Mouse (Mus musculus) kidney, embryonic 16.5 days (tissue): ENCODE measurements around the gene Sema4a. TPM values are rescaled to one million over a fixed set of nuclear protein-coding genes. Genes with fewer than 3 reads are reported as not detected.

Experiments
- ATAC-seq: fragments of 200-750 bp; cut with Nextera tagmentation; 2 replicates; pipeline ENCODE4 v1.8.0; 2017; ENCODE audit warnings: moderate TSS enrichment; ENCODE audit not compliant: low FRiP score, low TSS enrichment
- H3K27ac ChIP-seq: fragments of 300-500 bp; sonication (generic); 2 replicates; pipeline ENCODE4 v1.5.1; 2014; ENCODE audit warnings: low read length
- H3K27me3 ChIP-seq: fragments of 300-500 bp; sonication (generic); 2 replicates; pipeline ENCODE4 v1.6.1; 2014; ENCODE audit warnings: low read length, control low read depth, mixed read lengths; ENCODE audit not compliant: insufficient read depth
- H3K36me3 ChIP-seq: fragments of 300-500 bp; sonication (generic); 2 replicates; pipeline ENCODE4 v1.6.1; 2014; ENCODE audit warnings: low read length, control low read depth, mixed read lengths; ENCODE audit not compliant: insufficient read depth
- H3K4me1 ChIP-seq: fragments of 300-500 bp; sonication (generic); 2 replicates; pipeline ENCODE4 v1.6.1; 2014; ENCODE audit warnings: low read length, control low read depth, mixed read lengths; ENCODE audit not compliant: insufficient read depth
- H3K4me2 ChIP-seq: fragments of 300-500 bp; sonication (generic); replicated peaks from 2 replicates; pipeline ENCODE4 v1.6.1; 2014; ENCODE audit warnings: low read depth, low read length
- H3K4me3 ChIP-seq: fragments of 300-500 bp; sonication (generic); 2 replicates; pipeline ENCODE4 v1.5.1; 2014; ENCODE audit warnings: mild to moderate bottlenecking, low read length
- H3K9ac ChIP-seq: fragments of 300-500 bp; sonication (generic); replicated peaks from 2 replicates; pipeline ENCODE4 v1.6.1; 2014; ENCODE audit warnings: low read length
- H3K9me3 ChIP-seq: fragments of 300-500 bp; sonication (generic); 2 replicates; pipeline ENCODE4 v1.6.1; 2016; ENCODE audit warnings: low read length, control low read depth
- WGBS: fragments of 180-500 bp; shearing (Covaris S2); extraction: QIAGEN DNeasy Blood & Tissue Kit; methylation state at CpG from one replicate; pipeline ENCODE4 v1.1.7; 2014; 5-methylcytosine and 5-hydroxymethylcytosine counted together
- polyA plus RNA-seq: library from polyadenylated mRNA; unstranded; fragments of >200 nt; fragmentation: Nextera tagmentation; extraction: Ambion mirVana; gene quantifications from 2 replicates; pipeline ENCODE4 v1.2.1, GENCODE M21; 2015

The Sema4a gene
- polyA plus RNA-seq, 1 experiment from 2014 or later: 19.6 TPM

DNA sequence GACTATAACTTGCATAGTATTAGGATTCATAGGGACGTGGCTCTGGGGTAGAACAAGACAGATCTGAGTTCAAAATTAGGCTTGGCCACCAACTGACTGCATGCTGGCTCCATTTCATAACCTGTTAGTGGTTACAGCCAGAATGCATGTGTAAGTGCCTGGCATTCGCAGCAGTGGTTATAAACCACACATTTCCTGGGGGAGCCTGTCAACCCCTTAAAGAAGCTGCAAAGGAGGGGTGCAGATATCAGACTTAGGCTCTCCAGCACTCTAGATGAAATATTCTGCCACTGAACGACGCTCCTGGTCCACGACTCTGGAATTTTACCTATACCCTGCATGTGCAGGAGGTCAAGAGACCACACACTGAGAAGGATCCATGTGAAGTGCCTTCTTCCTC lies 8.7 kb downstream of the Sema4a start:
- H3K27ac ChIP-seq: no peak overlapping the region
- WGBS: 66% methylated on average over 5 of the region's 5 CpGs
- H3K9ac ChIP-seq: no peak overlapping the region
- H3K9me3 ChIP-seq: no peaks in the 10 kb centered on the region
- H3K4me2 ChIP-seq: no peak overlapping the region
- no peak overlapping the region for H3K4me3 ChIP-seq
- no peak for ATAC-seq
- H3K27me3 ChIP-seq: no peaks in the 10 kb centered on the region
- no peaks in the 10 kb centered on the region for H3K36me3 ChIP-seq
- H3K4me1 ChIP-seq: peaks cover 33% of the 10 kb centered on the region

GRCm38 (mm10) chr3:88450379-88451131 lies 10.4 kb downstream of the Sema4a start:
- ATAC-seq: no peak
- Histone ChIP-seq H3K4me2 (no peak overlapping the region), H3K9me3 (no peaks in the 10 kb centered on the region), H3K36me3 (no peaks in the 10 kb centered on the region), H3K27ac (no peak overlapping the region), H3K4me1 (peaks cover 20% of the 10 kb centered on the region), H3K9ac (no peak overlapping the region), H3K27me3 (no peaks in the 10 kb centered on the region), H3K4me3 (no peak overlapping the region)
- 76% methylated on average over 12 of the region's 12 CpGs for WGBS

- Histone ChIP-seq H3K27me3 (no peaks in the 10 kb centered on the region), H3K36me3 (no peaks in the 10 kb centered on the region), H3K27ac (no peak overlapping the region), H3K9me3 (no peaks in the 10 kb centered on the region), H3K9ac (peak overlapping the region; percentile 59), H3K4me3 (peak overlapping the region; percentile 36), H3K4me2 (peak overlapping the region; percentile 53), H3K4me1 (peaks cover 13% of the 10 kb centered on the region)
- WGBS: 7% methylated on average over 21 of the region's 21 CpGs
- ATAC-seq: peak; percentile 74
Measured at GRCm38 (mm10) chr3:88449395-88450023, 11.5 kb downstream of the Sema4a start.

DNA sequence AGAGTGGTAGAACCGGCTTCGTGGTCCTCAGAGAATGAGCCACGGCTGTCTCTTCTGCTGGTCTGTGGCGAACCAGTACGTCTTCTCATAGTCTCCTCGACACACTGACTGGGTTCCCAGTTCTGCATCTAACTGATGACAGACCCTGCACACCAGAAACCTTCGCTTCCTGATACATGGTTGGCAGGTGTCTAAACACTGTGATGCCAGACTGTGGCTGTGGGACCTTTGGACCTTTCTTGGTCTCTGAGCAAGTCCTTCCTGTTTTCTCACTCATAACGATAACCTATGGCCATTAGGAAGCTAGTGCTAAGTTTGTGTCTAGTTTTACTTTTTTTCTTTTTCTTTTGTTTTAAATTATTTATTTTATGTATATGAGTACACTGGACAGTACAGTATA lies 12.5 kb downstream of the Sema4a start:
- ATAC-seq: no peak
- Histone ChIP-seq H3K9ac (no peak overlapping the region), H3K36me3 (no peaks in the 10 kb centered on the region), H3K4me1 (peaks cover 12% of the 10 kb centered on the region), H3K4me2 (no peak overlapping the region), H3K27ac (no peak overlapping the region), H3K27me3 (no peaks in the 10 kb centered on the region), H3K9me3 (no peaks in the 10 kb centered on the region), H3K4me3 (no peak overlapping the region)
- 85% methylated on average over 8 of the region's 8 CpGs for WGBS

DNA sequence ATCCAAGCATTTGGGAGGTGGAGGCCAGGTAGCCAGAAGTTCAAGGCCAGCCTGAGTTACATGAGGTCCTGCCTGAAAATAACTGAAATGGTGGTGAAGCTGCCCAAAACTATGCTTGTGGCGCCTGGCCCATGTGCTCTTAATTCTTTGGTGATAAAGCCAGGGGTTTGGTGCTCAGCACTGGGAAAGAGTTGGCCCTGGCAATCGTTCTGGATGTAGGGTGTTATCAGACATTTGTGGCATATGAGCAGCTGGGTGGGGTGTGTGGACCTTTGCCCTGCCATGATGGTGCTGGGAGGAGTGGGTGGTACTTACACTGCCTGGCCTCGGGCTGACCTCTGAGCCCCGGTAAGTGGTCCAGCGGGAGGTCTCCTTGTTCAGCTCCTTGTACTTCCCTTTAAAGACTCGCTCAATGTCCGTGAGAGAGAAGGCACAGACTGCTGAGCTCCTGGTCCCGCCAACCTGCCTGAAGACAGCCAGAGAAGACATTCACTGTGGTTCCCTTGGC lies 13.3 kb downstream of the Sema4a start:
- Histone ChIP-seq H3K36me3 (no peaks in the 10 kb centered on the region), H3K27me3 (no peaks in the 10 kb centered on the region), H3K4me1 (peaks cover 12% of the 10 kb centered on the region), H3K27ac (no peak overlapping the region), H3K4me2 (no peak overlapping the region), H3K9ac (no peak overlapping the region), H3K4me3 (no peak overlapping the region), H3K9me3 (no peaks in the 10 kb centered on the region)
- WGBS: 61% methylated on average over 8 of the region's 8 CpGs
- ATAC-seq: no peak

GRCm38 (mm10) chr3:88446471-88447123 lies 14.4 kb downstream of the Sema4a start:
- ATAC-seq: no peak

DNA sequence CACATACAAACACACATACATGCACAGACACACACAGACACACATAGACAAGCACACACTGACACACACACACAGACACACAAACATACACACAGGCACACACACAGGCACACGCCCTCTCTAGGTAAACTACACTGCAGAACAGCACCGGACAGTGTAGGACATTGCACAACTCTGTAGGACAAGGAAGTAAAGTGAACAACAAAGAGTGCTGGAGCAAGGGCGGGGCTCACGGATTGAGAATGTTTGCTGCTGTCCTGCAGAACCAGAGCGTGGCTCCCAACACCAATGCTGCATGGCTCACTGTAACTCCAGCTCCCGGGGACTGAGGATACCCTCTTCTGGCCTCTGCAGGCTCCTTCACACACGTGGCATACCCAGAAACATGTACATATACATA lies 18.1 kb downstream of the Sema4a start:
- H3K27ac ChIP-seq: no peak overlapping the region
- ATAC-seq: no peak

More at GRCm38 (mm10) chr3:88446471-88447123, 14.4 kb downstream of the Sema4a start:
- H3K4me3 ChIP-seq: no peak overlapping the region
- H3K27me3 ChIP-seq: no peaks in the 10 kb centered on the region
- no peaks in the 10 kb centered on the region for H3K9me3 ChIP-seq
- no peak overlapping the region for H3K9ac ChIP-seq
- 67% methylated on average over 8 of the region's 8 CpGs for WGBS
- H3K4me2 ChIP-seq: no peak overlapping the region
- no peaks in the 10 kb centered on the region for H3K36me3 ChIP-seq
- H3K27ac ChIP-seq: no peak overlapping the region
- peaks cover 12% of the 10 kb centered on the region for H3K4me1 ChIP-seq

GRCm38 (mm10) chr3:88442488-88442887 lies 18.5 kb downstream of the Sema4a start:
- H3K9ac ChIP-seq: no peak overlapping the region
- H3K4me1 ChIP-seq: peaks cover 29% of the 10 kb centered on the region
- no peak overlapping the region for H3K4me2 ChIP-seq
- no peaks in the 10 kb centered on the region for H3K9me3 ChIP-seq
- H3K36me3 ChIP-seq: no peaks in the 10 kb centered on the region
- 78% methylated on average over 12 of the region's 12 CpGs for WGBS
- no peaks in the 10 kb centered on the region for H3K27me3 ChIP-seq
- ATAC-seq: no peak
- H3K27ac ChIP-seq: no peak overlapping the region
- no peak overlapping the region for H3K4me3 ChIP-seq

More for the DNA sequence above, 18.1 kb downstream of the Sema4a start:
- WGBS: 77% methylated on average over 7 of the region's 7 CpGs
- peaks cover 25% of the 10 kb centered on the region for H3K4me1 ChIP-seq
- H3K27me3 ChIP-seq: no peaks in the 10 kb centered on the region
- no peak overlapping the region for H3K4me2 ChIP-seq
- no peak overlapping the region for H3K9ac ChIP-seq
- H3K36me3 ChIP-seq: no peaks in the 10 kb centered on the region
- H3K4me3 ChIP-seq: no peak overlapping the region
- no peaks in the 10 kb centered on the region for H3K9me3 ChIP-seq

DNA sequence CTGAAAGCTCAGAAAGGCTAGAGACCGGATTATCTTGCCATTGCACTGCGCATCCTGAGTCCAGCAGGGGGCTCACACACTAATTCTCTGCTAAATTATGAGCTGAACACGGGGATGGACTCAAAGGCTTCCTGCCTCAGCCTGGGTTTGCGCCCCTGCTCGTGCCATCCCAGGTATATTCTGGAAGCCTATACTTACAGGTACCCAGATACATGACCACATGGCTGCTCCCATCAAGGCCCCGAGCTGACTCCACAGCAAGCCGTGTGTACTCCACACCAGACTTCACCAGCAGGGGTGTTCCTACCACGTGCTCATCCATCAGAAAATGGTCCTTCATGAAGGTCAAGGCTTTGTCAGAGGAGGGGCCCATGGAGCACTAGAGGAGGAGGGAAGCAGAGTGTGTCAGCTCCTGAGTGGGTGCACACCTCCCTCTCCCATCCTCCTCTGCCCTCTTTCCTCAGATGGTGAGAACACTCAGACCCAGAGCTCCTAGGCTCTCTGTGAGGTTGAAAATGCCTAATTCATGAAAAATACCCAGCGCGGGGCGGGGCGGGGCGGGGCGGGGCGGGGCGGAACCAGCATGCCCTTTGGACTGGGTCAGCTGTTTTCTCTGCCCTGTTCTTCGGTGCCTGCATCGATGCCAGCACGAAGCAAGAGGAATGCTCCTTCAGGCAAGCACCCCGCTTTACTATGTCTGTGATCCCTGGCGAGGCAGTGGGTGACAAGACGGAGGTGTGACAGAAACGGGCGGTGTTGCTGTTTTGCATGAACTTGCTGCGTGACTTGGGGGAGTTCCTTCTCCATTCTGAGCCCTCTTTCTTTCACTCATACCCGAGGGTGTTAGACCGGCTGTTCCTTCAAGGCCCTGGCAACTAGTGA lies 20.2 kb downstream of the Sema4a start:
- H3K9ac ChIP-seq: peak overlapping the region; percentile 24; the same call in 1 of the 2 replicates
- 0 out of 2 replicates have a peak, but pooled peaks have one; percentile 2 for ATAC-seq
- peaks cover 45% of the 10 kb centered on the region for H3K4me1 ChIP-seq
- no peak overlapping the region for H3K27ac ChIP-seq
- 15% methylated on average over 27 of the region's 27 CpGs for WGBS
- H3K9me3 ChIP-seq: no peaks in the 10 kb centered on the region
- H3K36me3 ChIP-seq: no peaks in the 10 kb centered on the region
- H3K4me2 ChIP-seq: peak overlapping the region; percentile 44
- H3K27me3 ChIP-seq: no peaks in the 10 kb centered on the region
- H3K4me3 ChIP-seq: peak overlapping the region; percentile 7
